Mouse (Mus musculus) fibroblast of lung, adult 2 months (primary cell): ENCODE results near the gene Plac9a.

Experiments used
- DNase-seq: peaks from one replicate; pipeline ENCODE4 v3.0.0-alpha.2; 2011; ENCODE audit warnings: low read depth

The Plac9a gene

GRCm38 (mm10) chr14:25838411-25838810 is 64.5 kb downstream of the Plac9a start:
- DNase-seq, result no peak
